Mouse (Mus musculus): ENCODE measurements at regions not wholly inside any gene's neighbourhood (a gene's known extent, or its start where the extent isn't known, plus 50 kb on each side); places are given as distances from the start of the nearest gene placed in this dataset.

- TF ChIP-seq CTCF (IDR thresholded peaks at IDR 0.05; ENCODE audit: low read depth, low read length) (no peak), POLR2A (IDR thresholded peaks at IDR 0.05; ENCODE audit: borderline replicate concordance, low read depth, low read length) (no peak)
Measured at GRCm38 (mm10) chr12:96090995-96091394, 399.0 kb downstream of the Flrt2 start.
